Mouse (Mus musculus) cerebellum, adult 2 months (tissue): ENCODE data around the gene Wdr17.

Experiments
- CTCF ChIP-seq: fragments of 200-500 bp; IDR thresholded peaks from 2 replicates; pipeline ENCODE4 v1.5.1; 2011; ENCODE audit warnings: low read depth, mild to moderate bottlenecking, control low read depth, low read length, moderate library complexity, borderline replicate concordance; ENCODE audit not compliant: insufficient read depth
- POLR2A ChIP-seq: fragments of 200-500 bp; IDR thresholded peaks from 2 replicates; pipeline ENCODE4 v1.6.1; 2011; ENCODE audit warnings: low read length, control low read depth, borderline replicate concordance; ENCODE audit not compliant: insufficient read depth

GRCm38 (mm10) chr8:54667756-54668155, 219.2 kb downstream of the Wdr17 start:
- TF ChIP-seq CTCF (no peak), POLR2A (no peak)
